Mouse (Mus musculus) cortical plate, adult 2 months (tissue): Measurements from ENCODE around the gene Otop1. TPM values are rescaled to one million over a fixed set of nuclear protein-coding genes. Genes with fewer than 3 reads are reported as not detected.

Experiments used
- H3K27ac ChIP-seq: fragments of 200-500 bp; 2 replicates; pipeline ENCODE4 v1.5.1; 2012; ENCODE audit warnings: low read length, control low read depth, inconsistent platforms; ENCODE audit not compliant: insufficient read depth
- H3K4me1 ChIP-seq: fragments of 200-500 bp; 2 replicates; pipeline ENCODE4 v1.6.1; 2011; ENCODE audit warnings: low read length; ENCODE audit not compliant: control insufficient read depth, insufficient read depth
- H3K4me3 ChIP-seq: fragments of 200-500 bp; 2 replicates; pipeline ENCODE4 v1.5.1; 2011; ENCODE audit warnings: mild to moderate bottlenecking, low read length, control low read depth; ENCODE audit not compliant: insufficient read depth
- CTCF ChIP-seq: fragments of 200-500 bp; IDR thresholded peaks from 2 replicates; pipeline ENCODE4 v1.5.1; 2011; ENCODE audit warnings: mild to moderate bottlenecking, control low read depth, low read length; ENCODE audit not compliant: insufficient read depth; ENCODE audit errors: extremely low read depth
- POLR2A ChIP-seq: fragments of 200-500 bp; IDR thresholded peaks from 2 replicates; pipeline ENCODE4 v1.6.1; 2011; ENCODE audit warnings: mild to moderate bottlenecking, low read length, control low read depth; ENCODE audit not compliant: insufficient read depth; ENCODE audit errors: extremely low read depth
- polyA plus RNA-seq: library from polyadenylated mRNA; depleted of rRNA; stranded (reverse); fragments of >200 nt; gene quantifications from 2 replicates; pipeline ENCODE4 v1.2.3, GENCODE M21; 2012; rRNA removed

Gene Otop1
- polyA plus RNA-seq, 1 experiment, result 0.02 TPM

DNA sequence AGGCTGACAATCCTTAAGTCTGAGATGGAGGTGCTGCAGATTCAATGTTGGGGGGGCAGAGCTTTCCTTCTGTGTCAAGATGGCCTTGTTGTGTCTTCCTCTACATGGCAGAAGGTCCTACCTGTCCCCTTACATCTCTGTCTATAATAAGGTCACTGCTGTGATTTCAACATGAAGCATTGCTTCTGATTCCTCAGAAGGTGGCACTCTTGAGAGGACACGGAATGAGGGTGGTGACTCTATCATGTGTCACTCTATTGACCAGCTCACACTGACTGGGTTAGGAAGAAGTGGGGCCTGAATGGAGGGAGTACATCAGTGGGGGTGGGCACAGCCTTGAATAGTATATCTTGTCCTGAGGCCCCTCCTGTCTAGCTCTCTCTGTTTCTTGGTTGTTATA, 58.8 kb downstream of the Otop1 start:
- Histone ChIP-seq H3K4me3 (no peak overlapping the region), H3K4me1 (no peaks in the 10 kb centered on the region), H3K27ac (no peak overlapping the region)
- TF ChIP-seq CTCF, result peak; percentile 33; the same call in 1 of the 2 replicates
- TF ChIP-seq POLR2A, result no peak

DNA sequence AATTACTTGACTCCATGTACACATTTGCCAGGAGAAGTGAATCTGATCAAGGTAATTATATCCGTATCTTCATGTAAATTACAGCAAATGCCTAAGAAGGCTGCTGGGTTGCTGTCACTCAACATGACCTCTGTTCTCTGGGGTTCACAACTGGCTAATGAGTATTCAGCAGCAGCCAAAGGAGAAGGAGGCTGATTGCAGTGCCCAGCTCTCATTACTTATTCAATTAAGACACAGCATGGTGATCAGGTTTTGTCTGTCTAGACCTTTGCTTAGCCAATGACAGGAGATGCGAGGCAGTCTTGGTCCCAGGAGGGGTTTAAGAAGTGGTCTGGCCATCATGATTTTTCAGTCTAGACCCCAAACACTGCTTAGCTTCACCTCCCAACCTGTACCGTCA, 67.3 kb downstream of the Otop1 start:
- no peak for TF ChIP-seq CTCF
- TF ChIP-seq POLR2A, result no peak
- Histone ChIP-seq H3K4me1 (no peaks in the 10 kb centered on the region), H3K27ac (no peak overlapping the region), H3K4me3 (no peak overlapping the region)

DNA sequence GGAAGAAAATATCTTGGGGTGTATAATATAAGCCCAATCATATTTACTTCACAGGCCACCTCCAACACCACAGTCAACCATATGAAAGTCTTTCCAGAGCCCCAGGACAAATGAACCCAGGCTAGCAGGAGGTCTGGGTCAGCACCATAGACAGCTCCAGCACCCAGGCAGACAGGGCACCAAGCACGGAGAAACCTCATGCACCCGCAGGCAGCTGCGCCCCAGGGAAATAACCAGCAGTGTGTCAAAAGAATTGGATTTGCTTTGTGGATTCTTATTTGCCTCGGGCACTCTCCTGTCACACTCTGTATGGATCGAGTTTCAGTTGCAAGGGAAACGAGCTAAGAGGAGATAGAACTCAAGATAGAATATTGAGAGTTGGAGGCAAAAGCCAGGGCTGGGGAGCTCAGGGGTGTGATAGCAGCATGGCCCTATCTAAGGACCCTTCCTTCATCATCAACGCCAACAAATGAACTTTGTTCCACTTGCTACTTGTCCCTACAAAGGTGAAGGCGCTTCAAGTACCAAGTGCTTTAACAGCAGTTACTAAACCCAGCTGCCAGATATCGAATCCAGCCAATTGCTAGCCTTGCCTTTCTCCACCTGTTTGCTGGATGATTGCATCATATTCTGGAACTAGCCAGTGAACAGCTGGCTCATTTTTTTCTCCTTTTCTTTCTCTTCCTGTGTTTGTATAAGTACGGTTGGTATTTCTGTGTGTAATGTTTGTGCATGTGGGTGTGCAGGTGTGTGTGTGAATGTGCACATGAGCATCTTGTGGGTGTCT, 71.1 kb downstream of the Otop1 start:
- no peak overlapping the region for H3K27ac ChIP-seq
- no peak for TF ChIP-seq CTCF
- no peak for TF ChIP-seq POLR2A
- H3K4me1 ChIP-seq, result no peaks in the 10 kb centered on the region
- H3K4me3 ChIP-seq, result no peak overlapping the region

DNA sequence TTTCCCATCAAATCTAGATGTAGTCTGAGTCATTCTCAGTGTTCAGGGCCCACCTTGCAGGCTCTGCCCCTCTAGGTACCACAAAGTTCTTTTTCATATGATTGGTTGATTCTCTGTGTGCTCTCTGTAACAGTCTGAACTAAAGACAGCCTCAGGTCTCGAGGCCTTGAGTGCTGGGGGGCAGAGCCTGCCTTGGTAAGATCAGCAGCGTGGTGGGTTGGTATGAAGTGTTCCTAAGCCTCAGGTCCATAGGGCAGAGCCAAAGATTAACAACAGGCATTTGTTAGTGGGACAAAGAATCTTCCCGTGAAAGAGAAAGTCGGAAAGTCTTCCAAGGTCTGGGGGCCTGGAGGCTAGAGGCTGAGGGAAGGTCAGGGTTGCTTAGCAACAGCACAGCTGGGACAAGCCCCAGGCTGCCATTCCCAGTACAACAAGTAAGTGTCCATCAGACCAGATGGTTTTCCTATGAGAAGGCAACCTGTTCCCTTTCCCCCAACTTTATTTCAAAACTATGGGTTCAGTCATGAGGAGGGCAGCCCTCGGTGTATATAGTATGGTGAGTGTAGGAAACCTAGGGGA, 74.7 kb downstream of the Otop1 start:
- H3K27ac ChIP-seq, result no peak overlapping the region
- TF ChIP-seq POLR2A (no peak), CTCF (no peak)
- H3K4me3 ChIP-seq, result no peak overlapping the region
- H3K4me1 ChIP-seq, result no peaks in the 10 kb centered on the region

Other genes starting within 250 kb of the Otop1 start
- 47.3 and 50.4 TPM in 2 replicates for gene Stx18, start 237.2 kb upstream of the Otop1 start, polyA plus RNA-seq
- gene Nsg1, start 116.1 kb upstream of the Otop1 start, polyA plus RNA-seq, result 314 and 320 TPM in 2 replicates
- gene Zbtb49, start 55.5 kb upstream of the Otop1 start, polyA plus RNA-seq, result 19.0 and 20.6 TPM in 2 replicates
- 14.3 and 15.5 TPM in 2 replicates for gene Lyar, start 55.5 kb upstream of the Otop1 start, polyA plus RNA-seq
- gene Tmem128, start 15.8 kb upstream of the Otop1 start, polyA plus RNA-seq, result 47.5 and 48.0 TPM in 2 replicates
- gene Drd5, start 43.4 kb downstream of the Otop1 start, polyA plus RNA-seq, result 0.84 and 2.6 TPM in 2 replicates
- gene Slc2a9, start 227.2 kb downstream of the Otop1 start, polyA plus RNA-seq, result 0.79 and 1.1 TPM in 2 replicates